Mouse (Mus musculus) bone marrow, adult 2 months (tissue): ENCODE measurements around the gene Gm2007. TPM values are rescaled to one million over a fixed set of nuclear protein-coding genes. Genes with fewer than 3 reads are reported as not detected.
"Not testable (repeated sequence)": the region's sequence is repeated elsewhere in the genome, so short reads cannot be mapped to it uniquely, and the experiment has no call there.

Experiments
- H3K27ac ChIP-seq: fragments of 200-500 bp; 2 replicates; pipeline ENCODE4 v1.5.1; 2012; ENCODE audit warnings: low read depth, mild to moderate bottlenecking, control low read depth, inconsistent platforms, low read length; ENCODE audit not compliant: control insufficient read depth, poor library complexity, insufficient read depth
- H3K4me1 ChIP-seq: fragments of 200-500 bp; 2 replicates; pipeline ENCODE4 v1.6.1; 2011; ENCODE audit warnings: low read length; ENCODE audit not compliant: control insufficient read depth, insufficient read depth
- H3K4me3 ChIP-seq: fragments of 200-500 bp; replicated peaks from 2 replicates; pipeline ENCODE3; 2011; ENCODE audit warnings: mild to moderate bottlenecking, low read depth, low read length, control low read depth; ENCODE audit not compliant: control insufficient read depth
- WGBS: fragments of 180-500 bp; shearing (Covaris S2); methylation state at CpG from one replicate; pipeline ENCODE4 v1.1.7; 2018; 5-methylcytosine and 5-hydroxymethylcytosine counted together
- polyA plus RNA-seq: library from polyadenylated mRNA; stranded (reverse); fragments of >200 nt; gene quantifications from 2 replicates; pipeline ENCODE4 v1.2.4, GENCODE M21; 2011; ENCODE audit warnings: low replicate concordance; ENCODE audit not compliant: missing spikeins, insufficient read depth, insufficient read length

Gene Gm2007
- not detected in 2 replicates for polyA plus RNA-seq

DNA sequence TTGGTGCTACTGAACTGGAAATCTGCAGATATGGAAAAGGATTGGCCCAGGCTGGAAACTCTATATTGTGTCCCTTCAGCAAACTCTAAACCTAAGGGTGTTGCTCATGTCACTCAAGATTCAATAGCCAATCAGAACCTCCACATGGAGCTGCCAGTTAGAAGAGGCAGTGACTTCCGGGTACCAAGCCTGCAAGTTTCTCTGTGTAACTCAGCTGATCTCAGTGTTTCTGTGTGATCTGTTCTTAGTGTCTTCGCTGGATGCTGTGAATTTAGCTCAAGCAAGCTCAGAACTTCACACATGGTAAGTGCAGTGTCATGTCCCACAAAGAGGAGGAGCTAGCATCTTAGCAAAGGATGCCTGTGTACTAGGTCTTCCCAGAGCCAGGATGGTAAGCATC is at the start of gene Gm2007:
Gene Gm2007 (plus strand): TSS at position 301 of the 400 bp plus-strand sequence.
- H3K4me1 ChIP-seq, H3K27ac ChIP-seq, H3K4me3 ChIP-seq: not testable (repeated sequence)
- WGBS = no CpG with 5 or more reads among the region's 2 CpGs

- H3K4me1 ChIP-seq, H3K27ac ChIP-seq, H3K4me3 ChIP-seq: not testable (repeated sequence)
- no CpG with 5 or more reads among the region's 9 CpGs for WGBS
Observed at GRCm38 (mm10) chr2:175703546-175703945, 37.8 kb upstream of the Gm2007 start, which contains the start of gene Zfp969. Gene Zfp969, minus strand, starts transcription at chr2:175703646.

DNA sequence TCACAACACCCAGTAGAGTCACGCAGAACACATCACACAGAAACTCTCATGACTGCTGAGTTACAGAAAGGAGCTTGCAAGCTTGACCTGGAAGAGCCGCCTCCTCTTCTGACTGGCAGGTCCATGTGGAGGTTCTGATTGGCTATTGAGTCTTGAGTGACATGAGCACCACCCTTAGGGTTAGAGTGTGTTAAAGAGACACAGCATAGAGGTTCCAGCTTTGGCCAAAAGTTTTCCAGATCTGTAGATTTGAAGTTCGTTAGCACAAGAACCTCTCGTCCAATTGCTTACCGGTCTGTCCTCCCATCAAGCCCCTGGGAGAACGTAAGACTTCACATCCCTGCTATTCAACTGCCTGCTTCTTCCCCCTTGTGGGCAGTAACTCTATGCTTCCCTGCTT is 59.7 kb downstream of the Gm2007 start, which contains the start of gene Gm14288:
Gene Gm14288 (minus strand): TSS at position 101 of the 400 bp plus-strand sequence.
- H3K27ac ChIP-seq, H3K4me3 ChIP-seq, H3K4me1 ChIP-seq: not testable (repeated sequence)
- no CpG with 5 or more reads among the region's 6 CpGs for WGBS

Other genes starting within 250 kb of the Gm2007 start
- not detected in 2 replicates for gene Gm11007, start 97.6 kb upstream of the Gm2007 start, polyA plus RNA-seq
- not detected in 2 replicates for gene Zfp969, start 37.9 kb upstream of the Gm2007 start, polyA plus RNA-seq
- gene Gm14288, start 59.6 kb downstream of the Gm2007 start, polyA plus RNA-seq = not detected in 2 replicates
- gene Gm6710, start 127.7 kb downstream of the Gm2007 start, polyA plus RNA-seq = 1.6 TPM in 1 of 2 replicates, not detected in the other
- gene Zfp966, start 189.6 kb downstream of the Gm2007 start, polyA plus RNA-seq = 2.2 and 4.4 TPM in 2 replicates
- gene Gm2026, start 223.8 kb downstream of the Gm2007 start, polyA plus RNA-seq = 4.8 TPM in 1 of 2 replicates, not detected in the other